Comparison of ENCODE assay signal across 14 mouse cellular contexts in genomic region chr1:59342146-59342545, GRCm38 (mm10).
DNase-seq lines count a peak whose midpoint lies in the region; ATAC-seq lines count a peak whose summit lies in the region.
"Had no signal": no experiment of that assay in that cellular context is flagged by ENCODE, and none has a peak within 500 bp of the region (broad histone marks: within the 10 kb centered on the region; RNA-seq: fewer than 3 reads in every experiment).

No protein-coding gene starts in this region.

- WGBS in kidney, embryonic 14.5 days = 55% methylated on average over 6 of the region's 6 CpGs
- 51% methylated on average over 6 of the region's 6 CpGs for WGBS in kidney, embryonic 16.5 days
- WGBS in embryonic facial prominence, embryonic 13.5 days = 54% methylated on average over 6 of the region's 6 CpGs
- WGBS in forebrain, embryonic 15.5 days = 48% methylated on average over 6 of the region's 6 CpGs
- 64% methylated on average over 6 of the region's 6 CpGs for WGBS in midbrain, embryonic 14.5 days

- peaks cover 3% of the 10 kb centered on the region for H3K9me3 ChIP-seq in kidney, embryonic 14.5 days (ENCODE audit: control insufficient read depth, low read length)
- peaks cover 6% of the 10 kb centered on the region; the same call in 1 of the 2 replicates for H3K9me3 ChIP-seq in kidney, embryonic 16.5 days (ENCODE audit: low read length)
- peaks cover 3% of the 10 kb centered on the region; the same call in 1 of the 2 replicates for H3K9me3 ChIP-seq in embryonic facial prominence, embryonic 13.5 days
- H3K9me3 ChIP-seq in forebrain, embryonic 15.5 days = no peaks in the 10 kb centered on the region
- 0 out of 2 replicates have a peak, but pooled peaks cover 4% of the 10 kb centered on the region for H3K9me3 ChIP-seq in midbrain, embryonic 14.5 days (ENCODE audit: control insufficient read depth, low read length)
- H3K9me3 ChIP-seq: liver, embryonic 12.5 days had no signal

- no peak overlapping the region for H3K4me3 ChIP-seq in kidney, embryonic 14.5 days (ENCODE audit: low read length)
- no peak overlapping the region for H3K4me3 ChIP-seq in kidney, embryonic 16.5 days (ENCODE audit: low read length)
- H3K4me3 ChIP-seq in embryonic facial prominence, embryonic 13.5 days = no peak overlapping the region
- H3K4me3 ChIP-seq in forebrain, embryonic 15.5 days = no peak overlapping the region
- no peak overlapping the region for H3K4me3 ChIP-seq in midbrain, embryonic 14.5 days (replicated peaks; ENCODE audit: low read depth, low read length)
- H3K4me3 ChIP-seq: heart, adult 2 months; liver, embryonic 12.5 days had no signal

- ATAC-seq in kidney, embryonic 14.5 days (ENCODE audit: low FRiP score, low TSS enrichment) = no peak
- no peak for ATAC-seq in kidney, embryonic 16.5 days (ENCODE audit: low FRiP score, low TSS enrichment)
- ATAC-seq in embryonic facial prominence, embryonic 13.5 days (ENCODE audit: insufficient number of reproducible peaks, insufficient read depth, low FRiP score, low TSS enrichment, low read depth) = no peak
- ATAC-seq in forebrain, embryonic 15.5 days (replicated peaks) = no peak
- ATAC-seq in midbrain, embryonic 14.5 days (ENCODE audit: low FRiP score, low TSS enrichment) = no peak
- ATAC-seq: liver, embryonic 12.5 days; lung, postnatal 0 days had no signal

- H3K27ac ChIP-seq in kidney, embryonic 14.5 days (ENCODE audit: low read depth, low read length) = peak overlapping the region; percentile 37; the same call in 1 of the 2 replicates
- H3K27ac ChIP-seq in kidney, embryonic 16.5 days (ENCODE audit: low read length) = no peak overlapping the region
- peak overlapping the region; percentile 40 for H3K27ac ChIP-seq in embryonic facial prominence, embryonic 13.5 days
- peak overlapping the region; percentile 31 for H3K27ac ChIP-seq in forebrain, embryonic 15.5 days (replicated peaks)
- H3K27ac ChIP-seq in midbrain, embryonic 14.5 days (replicated peaks; ENCODE audit: low read depth, low read length) = peak overlapping the region; percentile 43; the same call in 1 of the 2 replicates
- H3K27ac ChIP-seq: heart, adult 2 months; liver, embryonic 12.5 days had no signal

- H3K9ac ChIP-seq in kidney, embryonic 14.5 days (ENCODE audit: low read depth, low read length) = no peak overlapping the region
- no peak overlapping the region for H3K9ac ChIP-seq in kidney, embryonic 16.5 days (replicated peaks; ENCODE audit: low read length)
- no peak overlapping the region for H3K9ac ChIP-seq in embryonic facial prominence, embryonic 13.5 days
- H3K9ac ChIP-seq in forebrain, embryonic 15.5 days (replicated peaks) = no peak overlapping the region
- no peak overlapping the region for H3K9ac ChIP-seq in midbrain, embryonic 14.5 days (replicated peaks; ENCODE audit: low read length)
- H3K9ac ChIP-seq: liver, embryonic 12.5 days had no signal

- H3K36me3 ChIP-seq in kidney, embryonic 14.5 days (ENCODE audit: control insufficient read depth, insufficient read depth, low read length) = no peaks in the 10 kb centered on the region
- no peaks in the 10 kb centered on the region for H3K36me3 ChIP-seq in kidney, embryonic 16.5 days (ENCODE audit: insufficient read depth, low read length)
- H3K36me3 ChIP-seq in embryonic facial prominence, embryonic 13.5 days = no peaks in the 10 kb centered on the region
- H3K36me3 ChIP-seq in forebrain, embryonic 15.5 days = no peaks in the 10 kb centered on the region
- H3K36me3 ChIP-seq in midbrain, embryonic 14.5 days (ENCODE audit: control insufficient read depth, insufficient read depth, low read length) = no peaks in the 10 kb centered on the region
- H3K36me3 ChIP-seq: G1E; liver, embryonic 12.5 days had no signal

- DNase-seq in midbrain, embryonic 14.5 days = no peak
- no peak for DNase-seq in thymus, postnatal 14 days
- DNase-seq in urinary bladder, adult 2 months (ENCODE audit: low spot score) = no peak
- DNase-seq in layer of hippocampus, postnatal 10 days (ENCODE audit: low spot score in 2 of 2) = no peak
- DNase-seq: cerebellum, adult 18-20 months; heart, adult 2 months; kidney, postnatal 14 days had no signal

- peaks cover 15% of the 10 kb centered on the region for H3K4me1 ChIP-seq in kidney, embryonic 14.5 days (ENCODE audit: control insufficient read depth, insufficient read depth, low read length)
- H3K4me1 ChIP-seq in kidney, embryonic 16.5 days (ENCODE audit: insufficient read depth, low read length) = peaks cover 17% of the 10 kb centered on the region
- peaks cover 22% of the 10 kb centered on the region for H3K4me1 ChIP-seq in embryonic facial prominence, embryonic 13.5 days
- peaks cover 20% of the 10 kb centered on the region for H3K4me1 ChIP-seq in forebrain, embryonic 15.5 days
- H3K4me1 ChIP-seq in midbrain, embryonic 14.5 days (ENCODE audit: control insufficient read depth, insufficient read depth, low read length) = peaks cover 8% of the 10 kb centered on the region

- no peaks in the 10 kb centered on the region for H3K27me3 ChIP-seq in kidney, embryonic 14.5 days (ENCODE audit: control insufficient read depth, insufficient read depth, low read length)
- H3K27me3 ChIP-seq in kidney, embryonic 16.5 days (ENCODE audit: insufficient read depth, low read length) = no peaks in the 10 kb centered on the region
- H3K27me3 ChIP-seq in embryonic facial prominence, embryonic 13.5 days = no peaks in the 10 kb centered on the region
- no peaks in the 10 kb centered on the region for H3K27me3 ChIP-seq in forebrain, embryonic 15.5 days
- no peaks in the 10 kb centered on the region for H3K27me3 ChIP-seq in midbrain, embryonic 14.5 days (ENCODE audit: control insufficient read depth, insufficient read depth, low read length)

- H3K4me2 ChIP-seq in kidney, embryonic 14.5 days (replicated peaks; ENCODE audit: low read depth, low read length) = no peak overlapping the region
- no peak overlapping the region for H3K4me2 ChIP-seq in kidney, embryonic 16.5 days (replicated peaks; ENCODE audit: low read depth, low read length)
- H3K4me2 ChIP-seq in embryonic facial prominence, embryonic 13.5 days = no peak overlapping the region
- no peak overlapping the region for H3K4me2 ChIP-seq in forebrain, embryonic 15.5 days (replicated peaks)
- H3K4me2 ChIP-seq in midbrain, embryonic 14.5 days (ENCODE audit: low read length) = no peak overlapping the region
- H3K4me2 ChIP-seq: liver, embryonic 12.5 days had no signal
